Mouse (Mus musculus): ENCODE measurements around the gene Mvp. TPM values are rescaled to one million over a fixed set of nuclear protein-coding genes. Genes with fewer than 3 reads are reported as not detected.

Mvp gene
- polyA plus RNA-seq, 1 experiment from 2014 or later, result 12.0 TPM

- H3K4me2 ChIP-seq (ENCODE audit: low read length), result peak overlapping the region; percentile 96
- peak overlapping the region; percentile 88 to 98 for H3K4me3 ChIP-seq (ENCODE audit: control insufficient read depth in 1 of 2, insufficient read depth in 1 of 2, low read depth in 1 of 2, low read length in 2 of 2)
- peaks cover 72% of the 10 kb centered on the region for H3K36me3 ChIP-seq (ENCODE audit: control insufficient read depth, insufficient read depth, low read length)
- H3K9ac ChIP-seq (ENCODE audit: low read length), result peak overlapping the region; percentile 99
- no peaks in the 10 kb centered on the region for H3K27me3 ChIP-seq (ENCODE audit: control insufficient read depth, insufficient read depth, low read length)
- H3K27ac ChIP-seq (replicated peaks in 1 of 2; ENCODE audit: control insufficient read depth in 1 of 2, insufficient read depth in 1 of 2, low read depth in 2 of 2, low read length in 2 of 2), result peak overlapping the region; percentile 91 to 100
- ATAC-seq (ENCODE audit: insufficient number of reproducible peaks, insufficient read depth, low FRiP score, low read depth), result no peak
- no peaks in the 10 kb centered on the region for H3K9me3 ChIP-seq (ENCODE audit: control insufficient read depth, low read length)
- H3K4me1 ChIP-seq (ENCODE audit: control insufficient read depth in 2 of 2, insufficient read depth in 2 of 2, low read length in 2 of 2), result peaks cover 19 to 40% of the 10 kb centered on the region in 2 experiments
- WGBS, result no CpG with 5 or more reads among the region's 48 CpGs
Observed at GRCm38 (mm10) chr7:127026616-127026983, 12.2 kb upstream of the Mvp start.

GRCm38 (mm10) chr7:127026161-127026600, 11.8 kb upstream of the Mvp start:
- H3K4me2 ChIP-seq (ENCODE audit: low read length), result peak overlapping the region; percentile 96
- WGBS, result under 1% methylated on average over 42 of the region's 48 CpGs
- ATAC-seq (ENCODE audit: insufficient number of reproducible peaks, insufficient read depth, low FRiP score, low read depth), result peak; percentile 29
- H3K36me3 ChIP-seq (ENCODE audit: control insufficient read depth, insufficient read depth, low read length), result peaks cover 67% of the 10 kb centered on the region
- H3K4me3 ChIP-seq (ENCODE audit: control insufficient read depth in 1 of 2, insufficient read depth in 1 of 2, low read depth in 1 of 2, low read length in 2 of 2), result peak overlapping the region; percentile 88 to 98
- H3K27me3 ChIP-seq (ENCODE audit: control insufficient read depth, insufficient read depth, low read length), result no peaks in the 10 kb centered on the region
- H3K9ac ChIP-seq (ENCODE audit: low read length), result peak overlapping the region; percentile 99
- no peaks in the 10 kb centered on the region for H3K9me3 ChIP-seq (ENCODE audit: control insufficient read depth, low read length)
- H3K4me1 ChIP-seq (ENCODE audit: control insufficient read depth in 2 of 2, insufficient read depth in 2 of 2, low read length in 2 of 2), result peaks cover 23 to 45% of the 10 kb centered on the region in 2 experiments
- H3K27ac ChIP-seq (replicated peaks in 1 of 2; ENCODE audit: control insufficient read depth in 1 of 2, insufficient read depth in 1 of 2, low read depth in 2 of 2, low read length in 2 of 2), result peak overlapping the region; percentile 91 to 100

GRCm38 (mm10) chr7:127025556-127026160, 11.2 kb upstream of the Mvp start:
- peak overlapping the region; percentile 91 to 100 for H3K27ac ChIP-seq (replicated peaks in 1 of 2; ENCODE audit: control insufficient read depth in 1 of 2, insufficient read depth in 1 of 2, low read depth in 2 of 2, low read length in 2 of 2)
- ATAC-seq (ENCODE audit: insufficient number of reproducible peaks, insufficient read depth, low FRiP score, low read depth), result no peak
- H3K9ac ChIP-seq (ENCODE audit: low read length), result peak overlapping the region; percentile 99
- H3K4me3 ChIP-seq (ENCODE audit: control insufficient read depth in 1 of 2, insufficient read depth in 1 of 2, low read depth in 1 of 2, low read length in 2 of 2), result peak overlapping the region; percentile 88 to 98
- H3K4me1 ChIP-seq (ENCODE audit: control insufficient read depth in 2 of 2, insufficient read depth in 2 of 2, low read length in 2 of 2), result peaks cover 26 to 49% of the 10 kb centered on the region in 2 experiments
- no peaks in the 10 kb centered on the region for H3K27me3 ChIP-seq (ENCODE audit: control insufficient read depth, insufficient read depth, low read length)
- peaks cover 62% of the 10 kb centered on the region for H3K36me3 ChIP-seq (ENCODE audit: control insufficient read depth, insufficient read depth, low read length)
- under 1% methylated on average over 57 of the region's 65 CpGs for WGBS
- H3K4me2 ChIP-seq (ENCODE audit: low read length), result peak overlapping the region; percentile 96
- no peaks in the 10 kb centered on the region for H3K9me3 ChIP-seq (ENCODE audit: control insufficient read depth, low read length)

- H3K36me3 ChIP-seq (ENCODE audit: control insufficient read depth, insufficient read depth, low read length), result peaks cover 55% of the 10 kb centered on the region
- peak overlapping the region; percentile 99 for H3K9ac ChIP-seq (ENCODE audit: low read length)
- no peaks in the 10 kb centered on the region for H3K9me3 ChIP-seq (ENCODE audit: control insufficient read depth, low read length)
- peak overlapping the region; percentile 88 to 98 for H3K4me3 ChIP-seq (ENCODE audit: control insufficient read depth in 1 of 2, insufficient read depth in 1 of 2, low read depth in 1 of 2, low read length in 2 of 2)
- peak; percentile 8 for ATAC-seq (ENCODE audit: insufficient number of reproducible peaks, insufficient read depth, low FRiP score, low read depth)
- under 1% methylated on average over 30 of the region's 30 CpGs for WGBS
- no peaks in the 10 kb centered on the region for H3K27me3 ChIP-seq (ENCODE audit: control insufficient read depth, insufficient read depth, low read length)
- peak overlapping the region; percentile 96 for H3K4me2 ChIP-seq (ENCODE audit: low read length)
- H3K27ac ChIP-seq (replicated peaks in 1 of 2; ENCODE audit: control insufficient read depth in 1 of 2, insufficient read depth in 1 of 2, low read depth in 2 of 2, low read length in 2 of 2), result peak overlapping the region; percentile 91 to 100
- peaks cover 31 to 56% of the 10 kb centered on the region in 2 experiments for H3K4me1 ChIP-seq (ENCODE audit: control insufficient read depth in 2 of 2, insufficient read depth in 2 of 2, low read length in 2 of 2)
Observed at GRCm38 (mm10) chr7:127024755-127025555, 10.5 kb upstream of the Mvp start.

GRCm38 (mm10) chr7:127023896-127024690, 9.7 kb upstream of the Mvp start:
- Histone ChIP-seq H3K36me3 (ENCODE audit: control insufficient read depth, insufficient read depth, low read length) (peaks cover 46% of the 10 kb centered on the region), H3K4me1 (ENCODE audit: control insufficient read depth in 2 of 2, insufficient read depth in 2 of 2, low read length in 2 of 2) (peaks cover 31 to 57% of the 10 kb centered on the region in 2 experiments)

GRCm38 (mm10) chr7:127023272-127023691, 8.9 kb upstream of the Mvp start:
- H3K36me3 ChIP-seq (ENCODE audit: control insufficient read depth, insufficient read depth, low read length), result peaks cover 38% of the 10 kb centered on the region
- H3K4me2 ChIP-seq (ENCODE audit: low read length), result peak overlapping the region; percentile 96
- peak overlapping the region in 1 of 2 experiments; percentile 98; a peak in 1 of 4 replicates for H3K4me3 ChIP-seq (ENCODE audit: control insufficient read depth in 1 of 2, insufficient read depth in 1 of 2, low read depth in 1 of 2, low read length in 2 of 2)
- H3K9ac ChIP-seq (ENCODE audit: low read length), result peak overlapping the region; percentile 99
- WGBS, result 77% methylated on average over 13 of the region's 13 CpGs
- H3K27me3 ChIP-seq (ENCODE audit: control insufficient read depth, insufficient read depth, low read length), result no peaks in the 10 kb centered on the region
- no peak overlapping the region for H3K27ac ChIP-seq (replicated peaks in 1 of 2; ENCODE audit: control insufficient read depth in 1 of 2, insufficient read depth in 1 of 2, low read depth in 2 of 2, low read length in 2 of 2)
- no peak for ATAC-seq (ENCODE audit: insufficient number of reproducible peaks, insufficient read depth, low FRiP score, low read depth)
- no peaks in the 10 kb centered on the region for H3K9me3 ChIP-seq (ENCODE audit: control insufficient read depth, low read length)
- H3K4me1 ChIP-seq (ENCODE audit: control insufficient read depth in 2 of 2, insufficient read depth in 2 of 2, low read length in 2 of 2), result peaks cover 31 to 57% of the 10 kb centered on the region in 2 experiments

More at GRCm38 (mm10) chr7:127023896-127024690, 9.7 kb upstream of the Mvp start:
- Histone ChIP-seq H3K4me2 (ENCODE audit: low read length) (peak overlapping the region; percentile 96), H3K4me3 (ENCODE audit: control insufficient read depth in 1 of 2, insufficient read depth in 1 of 2, low read depth in 1 of 2, low read length in 2 of 2) (peak overlapping the region; percentile 88 to 98), H3K27ac (replicated peaks in 1 of 2; ENCODE audit: control insufficient read depth in 1 of 2, insufficient read depth in 1 of 2, low read depth in 2 of 2, low read length in 2 of 2) (peak overlapping the region in 1 of 2 experiments; percentile 100; a peak in 2 of 4 replicates), H3K9ac (ENCODE audit: low read length) (peak overlapping the region; percentile 99), H3K9me3 (ENCODE audit: control insufficient read depth, low read length) (no peaks in the 10 kb centered on the region), H3K27me3 (ENCODE audit: control insufficient read depth, insufficient read depth, low read length) (no peaks in the 10 kb centered on the region)
- WGBS, result 25% methylated on average over 19 of the region's 19 CpGs
- ATAC-seq (ENCODE audit: insufficient number of reproducible peaks, insufficient read depth, low FRiP score, low read depth), result no peak
